Mouse (Mus musculus) erythroid progenitor cell, adult 5-6 weeks (primary cell): Measurements from ENCODE around the gene Pbx3. TPM values are rescaled to one million over a fixed set of nuclear protein-coding genes. Genes with fewer than 3 reads are reported as not detected.

Experiments used
- ATAC-seq: replicated peaks from 2 replicates; pipeline ENCODE4 v1.8.0; 2016; ENCODE audit warnings: moderate number of reproducible peaks, mild to moderate bottlenecking, moderate TSS enrichment, inconsistent platforms; ENCODE audit not compliant: poor library complexity, low FRiP score, severe bottlenecking
- total RNA-seq, 2 experiments: library from RNA; stranded (forward) in 1 of 2; stranded (reverse) in 1 of 2; fragments of 150-400 nt in 1 of 2; fragments of 186-747, 209-891 nt in 1 of 2; gene quantifications; 2 replicates each; pipeline versions ENCODE4 v1.2.3 to v1.2.4; 2015 to 2017; ENCODE audit warnings: low replicate concordance in 2 of 2

Gene Pbx3
- total RNA-seq, 2 experiments from 2014 or later: 56.0 to 57.0 TPM

DNA sequence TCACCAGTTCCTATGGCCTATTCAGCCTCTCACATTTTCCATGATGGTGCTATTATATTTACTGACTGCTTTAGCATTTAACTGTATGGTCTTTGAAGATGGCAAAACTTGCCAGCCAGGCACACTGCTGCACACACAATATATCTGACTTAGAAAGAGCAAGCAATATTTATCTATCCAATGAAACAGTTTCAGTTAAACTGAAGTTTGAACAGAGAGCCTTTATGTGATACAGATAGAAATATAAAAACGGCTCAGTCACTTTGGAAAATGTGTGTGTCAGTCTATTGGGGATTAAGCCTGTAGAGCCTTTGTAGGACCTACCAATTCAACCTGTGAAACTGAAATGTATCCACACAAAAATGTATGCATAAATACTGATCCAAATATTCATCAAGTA lies 74.3 kb downstream of the Pbx3 start:
- ATAC-seq: no peak

GRCm38 (mm10) chr2:34298202-34298601 lies 74.7 kb downstream of the Pbx3 start:
- ATAC-seq: no peak

- no peak for ATAC-seq
Measured at GRCm38 (mm10) chr2:34289726-34290125, 83.2 kb downstream of the Pbx3 start.

- ATAC-seq: no peak
Measured at GRCm38 (mm10) chr2:34284239-34284638, 88.7 kb downstream of the Pbx3 start.

- ATAC-seq: no peak
Measured at GRCm38 (mm10) chr2:34280996-34281395, 91.9 kb downstream of the Pbx3 start.

GRCm38 (mm10) chr2:34279726-34280125 lies 93.2 kb downstream of the Pbx3 start:
- no peak for ATAC-seq

GRCm38 (mm10) chr2:34275630-34276193 lies 97.2 kb downstream of the Pbx3 start:
- no peak for ATAC-seq

- ATAC-seq: no peak
Measured at GRCm38 (mm10) chr2:34262046-34262445, 110.9 kb downstream of the Pbx3 start.

GRCm38 (mm10) chr2:34260653-34261076 lies 112.3 kb downstream of the Pbx3 start:
- no peak for ATAC-seq

DNA sequence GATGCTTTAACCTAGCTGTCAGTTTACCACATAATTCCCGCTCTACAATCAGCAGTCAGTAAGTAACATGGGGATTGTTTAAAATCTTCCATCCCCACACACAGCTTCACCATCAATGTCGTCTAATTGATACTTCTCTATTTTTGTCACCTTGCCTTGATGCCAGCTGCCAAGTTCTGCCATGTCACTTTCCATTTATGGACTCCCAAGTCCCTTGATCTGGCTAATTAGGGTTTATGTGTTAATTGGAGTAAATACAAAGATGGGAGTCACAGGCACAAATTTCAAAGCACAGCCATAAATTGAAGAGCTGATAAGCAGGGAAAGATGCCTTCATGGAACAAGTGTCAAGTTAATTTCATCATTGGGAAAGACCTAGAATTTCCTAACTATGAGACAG lies 114.7 kb downstream of the Pbx3 start:
- ATAC-seq: no peak

DNA sequence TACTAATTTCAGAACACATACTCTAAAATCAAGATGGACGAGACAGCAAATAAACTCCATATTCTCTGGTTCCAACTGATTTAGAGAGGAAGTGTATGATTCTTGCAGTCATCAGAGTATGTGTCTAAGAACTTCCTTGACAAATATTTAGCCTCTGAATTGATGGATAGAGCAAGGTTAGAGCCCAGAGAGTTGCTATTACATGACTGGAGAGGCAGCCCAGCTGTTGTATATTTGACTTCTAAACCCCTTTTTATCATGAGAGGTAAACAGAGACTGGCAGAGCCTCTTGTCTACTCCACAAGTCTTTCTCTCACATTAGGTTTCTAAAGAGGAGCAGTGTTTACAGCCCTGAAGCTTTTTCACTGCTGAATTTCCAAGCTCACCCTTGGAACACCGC lies 115.3 kb downstream of the Pbx3 start:
- no peak for ATAC-seq

GRCm38 (mm10) chr2:34256000-34256553 lies 116.9 kb downstream of the Pbx3 start:
- no peak for ATAC-seq

DNA sequence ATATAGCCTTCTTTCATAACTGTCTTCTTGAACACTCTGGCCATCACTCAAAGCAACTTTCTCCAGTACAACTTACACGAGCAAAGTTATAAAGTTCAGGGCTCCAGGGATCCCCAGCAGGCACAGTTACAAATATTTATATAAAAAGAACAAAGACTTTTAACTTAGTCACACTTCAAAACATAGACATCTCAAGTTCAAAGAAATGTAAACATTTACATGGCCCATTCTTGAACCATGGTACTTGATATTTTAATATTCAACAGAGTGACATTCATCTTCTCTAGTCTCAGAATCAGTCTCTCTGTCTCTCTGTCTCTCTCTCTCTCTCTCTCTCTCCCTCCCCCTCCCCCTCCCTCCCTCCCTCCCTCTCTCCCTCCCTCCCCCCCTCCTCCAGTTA lies 119.3 kb downstream of the Pbx3 start:
- no peak for ATAC-seq

- no peak for ATAC-seq
Measured at GRCm38 (mm10) chr2:34253111-34253510, 119.8 kb downstream of the Pbx3 start.

GRCm38 (mm10) chr2:34252286-34252685 lies 120.7 kb downstream of the Pbx3 start:
- no peak for ATAC-seq

DNA sequence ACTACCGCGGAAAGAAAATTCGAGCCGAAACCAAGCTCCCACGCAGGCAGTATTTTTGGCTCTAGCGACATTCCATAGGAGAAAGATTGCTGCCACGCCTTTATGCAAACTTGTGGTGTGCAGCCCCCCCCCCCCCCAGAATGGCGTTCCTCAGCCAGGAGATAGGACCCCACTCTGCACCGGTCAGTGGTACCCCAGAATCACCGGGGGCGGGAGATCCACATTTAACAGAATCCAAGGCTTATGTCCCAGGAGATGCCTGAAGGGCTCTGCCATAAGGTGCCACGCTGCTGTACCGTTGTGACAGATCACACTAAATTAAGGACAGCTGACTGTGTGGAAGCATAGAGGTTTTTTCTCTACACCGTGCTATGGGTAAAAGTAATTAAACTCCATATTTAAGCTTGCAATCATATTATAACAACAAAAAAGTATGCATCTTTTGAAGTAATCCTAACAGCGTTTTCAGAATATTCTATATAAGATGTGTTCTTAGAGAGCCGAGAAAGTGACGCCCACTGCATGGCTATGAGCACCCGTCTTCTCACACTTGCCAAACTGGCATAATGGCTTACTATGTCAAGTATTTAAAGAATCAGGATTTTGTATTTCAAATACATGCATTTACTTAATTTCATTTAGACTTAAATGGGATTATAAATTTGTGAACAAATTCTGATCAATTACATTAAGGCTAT lies 122.8 kb downstream of the Pbx3 start:
- no peak for ATAC-seq

- ATAC-seq: no peak
Measured at GRCm38 (mm10) chr2:34249141-34249960, 123.6 kb downstream of the Pbx3 start.

DNA sequence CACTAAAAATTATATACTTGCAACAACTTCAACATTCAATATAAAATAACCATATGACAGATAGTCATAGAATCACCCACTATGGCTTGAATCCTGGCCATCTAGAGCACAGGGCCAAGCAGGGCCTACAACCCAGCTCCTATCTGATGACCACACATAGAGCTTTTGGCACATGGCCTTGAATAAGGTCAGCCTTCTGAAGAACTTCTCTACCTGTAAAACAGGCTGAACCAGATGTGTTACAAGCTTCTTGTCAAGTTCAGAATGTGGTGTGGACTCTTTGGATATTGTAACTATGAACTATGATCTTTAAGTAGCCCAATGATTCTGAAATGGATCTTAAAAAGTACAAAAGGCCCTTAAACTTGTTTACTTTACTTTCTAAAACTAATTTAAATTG lies 132.1 kb downstream of the Pbx3 start:
- no peak for ATAC-seq

DNA sequence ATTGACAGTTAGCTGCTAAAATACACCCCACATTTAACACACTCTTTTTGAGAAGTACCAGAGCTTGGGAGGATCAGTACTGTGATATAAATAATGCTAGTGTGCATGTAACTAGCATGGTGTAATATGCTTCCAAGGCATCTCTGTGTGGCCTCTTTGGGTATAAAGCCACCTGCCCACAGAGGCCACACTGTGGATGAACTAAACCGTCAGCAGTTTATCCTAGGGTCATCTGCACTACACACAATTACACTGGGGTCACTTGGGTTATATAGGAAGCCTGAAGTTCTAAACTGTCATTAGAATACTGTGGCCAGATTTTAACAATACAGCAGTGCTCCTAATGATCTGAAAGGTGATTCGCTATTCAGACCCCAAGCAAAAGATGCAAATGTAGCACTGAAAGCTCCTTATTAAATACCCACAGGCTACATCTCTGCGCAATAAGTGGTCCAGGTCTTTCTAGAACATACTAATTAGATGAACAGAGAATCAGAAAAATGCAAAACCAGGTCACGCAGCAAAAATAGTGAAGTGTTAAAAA lies 133.6 kb downstream of the Pbx3 start:
- no peak for ATAC-seq

GRCm38 (mm10) chr2:34235467-34236075 lies 137.4 kb downstream of the Pbx3 start:
- no peak for ATAC-seq
